In the genomic region with DNA sequence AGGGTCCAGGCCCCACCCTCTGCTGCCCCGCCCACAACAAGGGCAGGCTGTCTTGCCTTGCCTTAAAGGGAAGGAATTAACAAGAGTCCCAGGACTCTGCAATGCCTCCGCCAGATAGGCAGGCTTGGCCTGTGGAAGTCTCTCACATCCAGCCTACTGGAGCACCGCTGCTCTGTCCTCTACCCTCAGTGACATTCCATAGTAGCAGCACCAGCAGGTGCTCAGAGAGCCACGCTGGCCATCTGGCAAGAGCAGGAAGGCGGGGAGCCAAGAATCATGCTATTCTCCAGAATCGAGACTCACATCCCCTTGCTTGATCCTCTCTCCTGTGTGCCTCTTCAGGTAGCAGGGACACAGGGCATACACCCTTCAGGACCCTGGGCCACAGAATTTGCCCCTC, we compare ENCODE assay signal across 11 mouse cellular contexts. TPM values are rescaled to one million over a fixed set of nuclear protein-coding genes. Genes with fewer than 3 reads are reported as not detected.
A peak's percentile ranks its signal among the peaks of the same experiment; 100 is the strongest.
DNase-seq lines count a peak whose midpoint lies in the region; ATAC-seq and TF ChIP-seq lines count a peak whose summit lies in the region.
"Had no signal": no experiment of that assay in that cellular context is flagged by ENCODE, and none has a peak within 500 bp of the region (broad histone marks: within the 10 kb centered on the region; RNA-seq: fewer than 3 reads in every experiment).

No protein-coding gene starts in this region.

- no peak for TF ChIP-seq CTCF in hindbrain, postnatal 0 days (IDR thresholded peaks at IDR 0.05; ENCODE audit: low read depth)

- H3K4me2 ChIP-seq in heart, embryonic 12.5 days = no peak overlapping the region
- peak overlapping the region; percentile 95 for H3K4me2 ChIP-seq in forebrain, embryonic 12.5 days
- H3K4me2 ChIP-seq in hindbrain, postnatal 0 days (ENCODE audit: low read depth, low read length) = peak overlapping the region; percentile 90
- H3K4me2 ChIP-seq: embryonic facial prominence, embryonic 12.5 days had no signal

- intact Hi-C loops in left cerebral cortex, postnatal 25 days (cut with DNase I) = no loop called here

- H3K36me3 ChIP-seq in heart, embryonic 12.5 days = no peaks in the 10 kb centered on the region
- peaks cover 5% of the 10 kb centered on the region; the same call in 1 of the 2 replicates for H3K36me3 ChIP-seq in forebrain, embryonic 12.5 days (replicated peaks)
- no peaks in the 10 kb centered on the region for H3K36me3 ChIP-seq in hindbrain, postnatal 0 days (ENCODE audit: insufficient read depth, low read length)
- H3K36me3 ChIP-seq: embryonic facial prominence, embryonic 12.5 days had no signal

- H3K4me3 ChIP-seq in heart, embryonic 12.5 days = no peak overlapping the region
- H3K4me3 ChIP-seq in forebrain, embryonic 12.5 days (replicated peaks) = no peak overlapping the region
- H3K4me3 ChIP-seq in hindbrain, postnatal 0 days (ENCODE audit: low read length) = peak overlapping the region; percentile 82
- H3K4me3 ChIP-seq: embryonic facial prominence, embryonic 12.5 days had no signal

- no peak overlapping the region for H3K27ac ChIP-seq in heart, embryonic 12.5 days (ENCODE audit: poor library complexity, severe bottlenecking)
- H3K27ac ChIP-seq in forebrain, embryonic 12.5 days = no peak overlapping the region
- H3K27ac ChIP-seq in hindbrain, postnatal 0 days = no peak overlapping the region
- H3K27ac ChIP-seq: embryonic facial prominence, embryonic 12.5 days had no signal

- no peak for ATAC-seq in heart, embryonic 12.5 days (ENCODE audit: insufficient number of reproducible peaks, low FRiP score)
- ATAC-seq in forebrain, embryonic 12.5 days (ENCODE audit: low FRiP score) = no peak
- no peak for ATAC-seq in hindbrain, postnatal 0 days
- ATAC-seq: inflammation-experienced regulatory T-cells, adult 6 months had no signal

- no peak overlapping the region for H3K9ac ChIP-seq in heart, embryonic 12.5 days
- H3K9ac ChIP-seq in forebrain, embryonic 12.5 days = peak overlapping the region; percentile 12; the same call in 1 of the 2 replicates
- peak overlapping the region; percentile 33; the same call in 1 of the 2 replicates for H3K9ac ChIP-seq in hindbrain, postnatal 0 days (replicated peaks; ENCODE audit: low read length)
- H3K9ac ChIP-seq: embryonic facial prominence, embryonic 12.5 days had no signal

- H3K9me3 ChIP-seq in heart, embryonic 12.5 days (replicated peaks) = no peaks in the 10 kb centered on the region
- H3K9me3 ChIP-seq in forebrain, embryonic 12.5 days = no peaks in the 10 kb centered on the region
- H3K9me3 ChIP-seq in hindbrain, postnatal 0 days (ENCODE audit: low read length) = no peaks in the 10 kb centered on the region
- H3K9me3 ChIP-seq: embryonic facial prominence, embryonic 12.5 days had no signal

- H3K27me3 ChIP-seq in heart, embryonic 12.5 days (replicated peaks) = peaks cover 68% of the 10 kb centered on the region
- peaks cover 17% of the 10 kb centered on the region for H3K27me3 ChIP-seq in forebrain, embryonic 12.5 days
- H3K27me3 ChIP-seq in hindbrain, postnatal 0 days (ENCODE audit: insufficient read depth, low read length) = no peaks in the 10 kb centered on the region; the same call in 1 of the 2 replicates

- H3K4me1 ChIP-seq in heart, embryonic 12.5 days (replicated peaks) = peaks cover 48% of the 10 kb centered on the region
- peaks cover 50% of the 10 kb centered on the region for H3K4me1 ChIP-seq in forebrain, embryonic 12.5 days
- peaks cover 35% of the 10 kb centered on the region for H3K4me1 ChIP-seq in hindbrain, postnatal 0 days (ENCODE audit: insufficient read depth, low read length)

- DNase-seq in heart, adult 11 months = peak; percentile 95
- DNase-seq in Muller cell, postnatal 12 days (ENCODE audit: inconsistent ontology term) = peak; percentile 51
- peak; percentile 68 for DNase-seq in hindbrain, postnatal 0 days (ENCODE audit: low spot score)
- no peak for DNase-seq in adrenal gland, adult (ENCODE audit: inconsistent age in 2 of 2, low spot score in 1 of 2)
- DNase-seq in ovary, postnatal 10 days (ENCODE audit: low spot score) = no peak
- no peak for DNase-seq in left cerebral cortex, postnatal 25 days (ENCODE audit: low spot score in 2 of 2)
- DNase-seq: lung, adult 18-20 months had no signal

- 44% methylated on average over 6 of the region's 6 CpGs for WGBS in heart, embryonic 12.5 days
- WGBS in forebrain, embryonic 12.5 days = 51% methylated on average over 6 of the region's 6 CpGs
- 24% methylated on average over 6 of the region's 6 CpGs for WGBS in hindbrain, postnatal 0 days

RNA-seq across cellular contexts. Expression of a gene that starts 3.4 kb away (rescaled TPM):
- 0.89 and 1.4 TPM in 2 replicates for polyA plus RNA-seq in heart, embryonic 12.5 days (2016; fragmentation: Nextera tagmentation; extraction: Ambion mirVana)
- 11.4 and 13.7 TPM in 2 replicates for polyA plus RNA-seq in forebrain, embryonic 12.5 days (2016; fragmentation: Nextera tagmentation; extraction: Ambion mirVana)
- 63.8 and 68.9 TPM in 2 replicates for total RNA-seq in hindbrain, postnatal 0 days (2014; rRNA removed)
- 14.5 and 15.1 TPM in 2 replicates for polyA plus RNA-seq in hindbrain, postnatal 0 days (2015; fragmentation: Nextera tagmentation; extraction: Ambion mirVana)
- total RNA-seq in left cerebral cortex, postnatal 25 days (2021) = 100 to 1,000 TPM; 111 to 115 TPM
- polyA plus RNA-seq: inflammation-experienced regulatory T-cells, adult 6 months had no signal

RNA-seq across cellular contexts. Expression of a gene that starts 42.8 kb away (rescaled TPM):
- polyA plus RNA-seq in heart, embryonic 12.5 days (2016; fragmentation: Nextera tagmentation; extraction: Ambion mirVana) = 51.0 and 55.8 TPM in 2 replicates
- 14.3 and 16.9 TPM in 2 replicates for polyA plus RNA-seq in forebrain, embryonic 12.5 days (2016; fragmentation: Nextera tagmentation; extraction: Ambion mirVana)
- total RNA-seq in hindbrain, postnatal 0 days (2014; rRNA removed) = 44.1 and 54.4 TPM in 2 replicates
- 50.0 and 50.7 TPM in 2 replicates for polyA plus RNA-seq in hindbrain, postnatal 0 days (2015; fragmentation: Nextera tagmentation; extraction: Ambion mirVana)
- 10 to 100 TPM; 16.3 to 24.0 TPM for total RNA-seq in left cerebral cortex, postnatal 25 days (2021)

Comparison
In these comparisons a context has a peak if more than half of its experiments do, and no peak if none do; other contexts are left out.
1. DNase-seq: peak in heart, adult 11 months (single experiment), Muller cell, postnatal 12 days (single experiment) and hindbrain, postnatal 0 days (single experiment); none in adrenal gland, adult (0 of 2), ovary, postnatal 10 days (single experiment) and left cerebral cortex, postnatal 25 days (0 of 2).